Mouse (Mus musculus): ENCODE measurements at regions not wholly inside any gene's neighbourhood (a gene's known extent, or its start where the extent isn't known, plus 50 kb on each side); places are given as distances from the start of the nearest gene placed in this dataset.

DNA sequence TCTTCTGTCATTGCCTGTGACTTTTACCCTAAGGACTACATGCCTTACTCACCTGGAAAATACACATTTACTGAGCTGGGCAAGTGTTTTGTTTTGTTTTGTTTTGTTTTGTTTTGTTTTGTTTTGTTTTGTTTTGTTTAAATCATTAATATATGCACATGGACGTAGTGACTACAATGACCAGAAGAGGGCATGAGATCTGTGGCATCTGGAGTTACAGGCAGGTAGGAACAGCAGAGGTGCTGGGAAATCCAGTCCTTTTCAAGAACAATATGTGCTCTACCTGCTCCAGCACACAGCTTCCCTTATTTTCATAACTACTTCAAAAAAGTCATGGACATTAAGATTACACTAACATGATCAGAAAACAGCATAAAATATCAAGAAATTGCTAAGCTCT, 324.4 kb upstream of the Thbs1 start:
- WGBS (ENCODE audit: insufficient replicate concordance): 54% methylated on average over 1 of the region's 1 CpGs
- no peak for ATAC-seq (ENCODE audit: low read depth)

DNA sequence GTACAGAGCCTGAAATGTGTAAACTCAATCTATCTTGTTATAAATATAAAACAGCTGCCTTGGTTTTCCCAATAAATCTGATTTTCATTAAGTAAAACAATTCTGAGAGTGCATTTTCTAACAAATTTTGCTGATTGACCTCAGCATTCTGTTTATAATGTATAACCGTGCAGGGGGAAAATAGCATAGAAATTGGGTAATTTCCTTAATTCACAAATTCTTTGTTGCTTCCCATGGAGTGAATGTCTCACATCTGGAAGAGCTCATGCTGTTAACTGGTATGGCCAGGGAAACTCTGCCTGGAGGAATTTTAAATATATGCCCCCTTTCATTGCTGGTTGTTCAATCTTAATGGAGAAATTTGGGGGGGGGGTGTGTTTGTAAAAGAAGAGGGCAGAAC, 317.4 kb upstream of the Thbs1 start:
- Histone ChIP-seq H3K27ac (no peak overlapping the region), H3K27me3 (no peaks in the 10 kb centered on the region), H3K4me2 (no peak overlapping the region), H3K9me3 (replicated peaks) (no peaks in the 10 kb centered on the region), H3K36me3 (no peaks in the 10 kb centered on the region), H3K9ac (no peak overlapping the region), H3K4me1 (replicated peaks) (no peaks in the 10 kb centered on the region), H3K4me3 (replicated peaks) (no peak overlapping the region)
- ATAC-seq (ENCODE audit: low read depth) (no peak), DNase-seq (no peak)
- WGBS (ENCODE audit: insufficient replicate concordance): 64% methylated on average over 1 of the region's 1 CpGs

More for the DNA sequence above, 324.4 kb upstream of the Thbs1 start:
- Histone ChIP-seq H3K4me1 (replicated peaks) (no peaks in the 10 kb centered on the region), H3K4me3 (replicated peaks) (no peak overlapping the region), H3K36me3 (no peaks in the 10 kb centered on the region), H3K9me3 (replicated peaks) (no peaks in the 10 kb centered on the region), H3K27ac (no peak overlapping the region), H3K27me3 (no peaks in the 10 kb centered on the region), H3K4me2 (no peak overlapping the region), H3K9ac (no peak overlapping the region)
- no peak for DNase-seq

GRCm38 (mm10) chr2:117801946-117802600, 309.6 kb upstream of the Thbs1 start:
- DNase-seq (no peak), ATAC-seq (ENCODE audit: low read depth) (no peak)
- no peaks in the 10 kb centered on the region for H3K4me1 ChIP-seq (replicated peaks)
- H3K27me3 ChIP-seq: no peaks in the 10 kb centered on the region
- H3K36me3 ChIP-seq: no peaks in the 10 kb centered on the region
- H3K4me3 ChIP-seq (replicated peaks): no peak overlapping the region
- no peaks in the 10 kb centered on the region for H3K9me3 ChIP-seq (replicated peaks)
- no peak overlapping the region for H3K27ac ChIP-seq
- H3K4me2 ChIP-seq: no peak overlapping the region
- no peak overlapping the region for H3K9ac ChIP-seq

DNA sequence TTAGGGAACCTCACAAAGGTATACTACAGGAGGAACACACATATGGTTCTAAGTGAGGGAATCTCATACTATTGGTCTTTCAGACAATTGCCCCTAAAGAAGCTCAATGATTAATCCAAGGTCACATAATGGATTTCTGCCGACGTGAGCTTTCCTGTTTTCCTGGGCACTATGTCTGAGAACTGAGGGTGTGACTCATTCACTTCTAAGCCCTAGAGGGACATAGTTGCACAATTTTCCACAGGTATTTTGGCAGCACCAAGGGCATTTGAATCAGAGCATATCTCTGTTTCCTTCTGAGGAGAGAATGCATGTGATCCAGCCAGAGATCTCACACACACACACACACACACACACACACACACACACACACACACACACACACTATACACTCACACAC, 309.0 kb upstream of the Thbs1 start:
- H3K9me3 ChIP-seq (replicated peaks): no peaks in the 10 kb centered on the region
- H3K4me2 ChIP-seq: no peak overlapping the region
- H3K27ac ChIP-seq: no peak overlapping the region
- no peaks in the 10 kb centered on the region for H3K27me3 ChIP-seq
- 63% methylated on average over 2 of the region's 2 CpGs for WGBS (ENCODE audit: insufficient replicate concordance)
- no peaks in the 10 kb centered on the region for H3K4me1 ChIP-seq (replicated peaks)
- ATAC-seq (ENCODE audit: low read depth): no peak
- no peak for DNase-seq
- no peaks in the 10 kb centered on the region for H3K36me3 ChIP-seq
- no peak overlapping the region for H3K4me3 ChIP-seq (replicated peaks)
- no peak overlapping the region for H3K9ac ChIP-seq

- no peaks in the 10 kb centered on the region for H3K9me3 ChIP-seq (replicated peaks)
- ATAC-seq (ENCODE audit: low read depth) (no peak), DNase-seq (no peak)
- no peak overlapping the region for H3K4me2 ChIP-seq
- H3K36me3 ChIP-seq: no peaks in the 10 kb centered on the region
- H3K27ac ChIP-seq: no peak overlapping the region
- no peaks in the 10 kb centered on the region for H3K27me3 ChIP-seq
- no peak overlapping the region for H3K9ac ChIP-seq
- no peaks in the 10 kb centered on the region for H3K4me1 ChIP-seq (replicated peaks)
- H3K4me3 ChIP-seq (replicated peaks): no peak overlapping the region
Observed at GRCm38 (mm10) chr2:117804686-117805085, 307.0 kb upstream of the Thbs1 start.

DNA sequence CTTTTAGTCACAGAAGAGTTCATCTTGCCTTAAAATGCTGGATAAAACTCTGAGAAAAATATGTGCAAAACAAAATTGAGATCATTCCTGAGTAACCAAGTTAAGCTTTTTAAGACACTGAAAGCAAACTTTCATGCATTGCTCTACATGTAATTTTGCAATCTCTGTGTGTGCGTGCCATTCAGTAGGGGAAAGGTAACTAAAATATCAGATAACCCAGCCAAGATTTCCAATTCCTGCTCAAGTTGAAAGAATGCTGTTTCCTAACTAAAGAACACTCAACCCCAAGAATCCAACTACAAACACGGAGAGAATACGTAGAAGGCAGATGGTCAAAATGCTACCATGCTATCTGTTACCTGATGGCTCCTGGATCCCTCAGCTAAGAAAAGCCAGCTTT, 304.6 kb upstream of the Thbs1 start:
- ATAC-seq (ENCODE audit: low read depth): no peak
- no peaks in the 10 kb centered on the region for H3K4me1 ChIP-seq (replicated peaks)
- H3K4me3 ChIP-seq (replicated peaks): no peak overlapping the region
- H3K9ac ChIP-seq: no peak overlapping the region
- WGBS (ENCODE audit: insufficient replicate concordance): 77% methylated on average over 3 of the region's 3 CpGs
- H3K4me2 ChIP-seq: no peak overlapping the region
- no peaks in the 10 kb centered on the region for H3K27me3 ChIP-seq
- no peaks in the 10 kb centered on the region for H3K9me3 ChIP-seq (replicated peaks)
- H3K27ac ChIP-seq: no peak overlapping the region
- no peaks in the 10 kb centered on the region for H3K36me3 ChIP-seq
- no peak for DNase-seq

- Histone ChIP-seq H3K27ac (no peak overlapping the region), H3K4me3 (replicated peaks) (no peak overlapping the region), H3K4me1 (replicated peaks) (no peaks in the 10 kb centered on the region), H3K4me2 (no peak overlapping the region), H3K9me3 (replicated peaks) (no peaks in the 10 kb centered on the region), H3K27me3 (no peaks in the 10 kb centered on the region), H3K36me3 (no peaks in the 10 kb centered on the region), H3K9ac (no peak overlapping the region)
- no peak for DNase-seq
- ATAC-seq (ENCODE audit: low read depth): no peak
- 47% methylated on average over 1 of the region's 1 CpGs for WGBS (ENCODE audit: insufficient replicate concordance)
Observed at GRCm38 (mm10) chr2:117811506-117811905, 300.2 kb upstream of the Thbs1 start.

DNA sequence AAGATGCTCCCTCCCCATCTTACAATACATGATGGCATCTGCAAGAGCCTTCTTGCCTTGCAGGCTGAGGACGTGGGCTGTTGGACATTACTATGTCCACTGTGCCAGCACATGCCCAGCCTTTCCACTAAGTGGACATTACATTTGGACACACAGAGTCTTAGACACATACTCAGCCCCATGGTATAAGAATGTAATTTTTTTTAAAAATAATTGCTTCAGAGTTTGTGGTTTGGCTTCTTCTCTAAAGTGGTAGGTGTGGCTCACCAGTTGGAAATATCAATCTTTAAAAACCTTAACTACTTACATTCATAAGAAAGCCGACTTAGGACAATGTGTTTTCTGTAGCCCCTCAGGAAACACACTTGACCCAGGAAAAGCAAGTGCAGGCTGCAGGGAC, 299.7 kb upstream of the Thbs1 start:
- ATAC-seq (ENCODE audit: low read depth): no peak
- Histone ChIP-seq H3K27me3 (no peaks in the 10 kb centered on the region), H3K9me3 (replicated peaks) (no peaks in the 10 kb centered on the region), H3K4me1 (replicated peaks) (no peaks in the 10 kb centered on the region), H3K36me3 (no peaks in the 10 kb centered on the region), H3K9ac (no peak overlapping the region), H3K4me3 (replicated peaks) (no peak overlapping the region), H3K4me2 (no peak overlapping the region), H3K27ac (no peak overlapping the region)
- 54% methylated on average over 2 of the region's 2 CpGs for WGBS (ENCODE audit: insufficient replicate concordance)
- DNase-seq: no peak

DNA sequence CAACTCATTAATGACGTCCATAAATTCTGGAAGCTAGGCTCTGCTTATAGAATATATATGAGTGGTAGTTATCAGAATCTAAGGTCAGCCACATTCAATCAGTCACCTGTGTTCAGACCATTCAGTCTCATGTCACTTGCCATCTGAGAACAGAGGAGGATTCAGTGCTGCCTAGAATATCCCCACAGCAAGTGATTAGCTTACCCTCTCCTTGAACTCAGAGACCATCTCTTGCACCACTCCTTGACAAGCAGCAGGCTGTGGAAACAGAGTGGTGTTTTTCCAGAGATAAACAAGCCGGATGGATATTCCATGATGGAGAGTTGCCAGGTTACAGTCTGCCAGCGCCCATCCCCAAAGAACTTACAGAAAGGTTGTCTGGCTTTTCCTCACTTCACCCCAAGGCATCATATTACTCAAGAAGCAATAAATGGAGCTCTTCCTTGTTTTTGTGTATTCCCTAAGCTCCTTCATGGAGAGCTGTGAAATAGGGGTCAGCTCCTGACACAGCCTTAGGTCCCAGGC, 291.9 kb upstream of the Thbs1 start:
- no peaks in the 10 kb centered on the region for H3K36me3 ChIP-seq
- no peak overlapping the region for H3K4me3 ChIP-seq (replicated peaks)
- ATAC-seq (ENCODE audit: low read depth) (no peak), DNase-seq (no peak)
- H3K9me3 ChIP-seq (replicated peaks): no peaks in the 10 kb centered on the region
- H3K4me2 ChIP-seq: no peak overlapping the region
- no peak overlapping the region for H3K9ac ChIP-seq
- no peaks in the 10 kb centered on the region for H3K4me1 ChIP-seq (replicated peaks)
- no peaks in the 10 kb centered on the region for H3K27me3 ChIP-seq
- WGBS (ENCODE audit: insufficient replicate concordance): 59% methylated on average over 3 of the region's 3 CpGs
- no peak overlapping the region for H3K27ac ChIP-seq

DNA sequence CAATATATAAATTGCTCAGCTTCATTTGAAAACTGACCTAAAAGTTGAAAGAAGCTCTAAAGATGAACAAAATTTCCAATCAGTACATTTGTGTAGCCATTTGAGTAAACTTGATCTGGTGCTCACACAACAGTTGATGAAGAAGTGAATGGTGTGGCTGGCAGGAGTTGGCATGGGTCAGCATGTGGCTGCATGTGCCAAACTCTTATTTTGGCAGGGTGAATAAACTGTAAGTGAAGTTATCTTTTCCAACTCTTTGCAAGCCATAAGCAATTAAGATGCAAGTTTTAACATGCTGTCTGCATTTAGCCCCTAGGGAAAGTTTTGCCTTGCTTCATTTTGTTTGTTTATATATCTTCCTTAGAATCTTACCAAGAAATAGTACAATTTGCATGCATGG, 291.0 kb upstream of the Thbs1 start:
- H3K9me3 ChIP-seq (replicated peaks): no peaks in the 10 kb centered on the region

DNA sequence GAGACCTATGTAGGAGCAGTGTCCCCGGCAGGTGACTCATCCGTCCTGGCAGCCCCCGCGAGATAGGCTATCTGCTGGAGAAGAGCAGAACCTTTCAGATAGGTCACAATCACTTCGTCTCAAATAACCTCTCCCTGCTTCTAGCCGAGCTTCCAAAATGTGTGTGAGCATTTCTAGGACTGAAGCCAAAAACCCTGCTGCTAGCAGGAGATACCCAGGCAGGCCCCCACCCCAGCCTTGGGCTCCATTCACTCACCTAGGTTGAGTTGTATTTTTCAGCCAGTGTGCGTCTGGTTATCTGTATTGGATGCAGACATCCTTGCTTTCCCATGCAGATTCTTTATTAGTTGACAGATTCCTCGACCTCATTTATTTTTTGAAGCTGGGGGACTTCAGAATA, 286.6 kb upstream of the Thbs1 start:
- WGBS (ENCODE audit: insufficient replicate concordance): 56% methylated on average over 8 of the region's 8 CpGs
- DNase-seq (no peak), ATAC-seq (ENCODE audit: low read depth) (no peak)
- Histone ChIP-seq H3K27me3 (no peaks in the 10 kb centered on the region), H3K4me1 (replicated peaks) (no peaks in the 10 kb centered on the region), H3K4me2 (no peak overlapping the region), H3K9me3 (replicated peaks) (no peaks in the 10 kb centered on the region), H3K4me3 (replicated peaks) (no peak overlapping the region), H3K36me3 (no peaks in the 10 kb centered on the region), H3K27ac (no peak overlapping the region), H3K9ac (no peak overlapping the region)

More for the DNA sequence above, 291.0 kb upstream of the Thbs1 start:
- H3K4me3 ChIP-seq (replicated peaks): no peak overlapping the region
- no peak overlapping the region for H3K4me2 ChIP-seq
- ATAC-seq (ENCODE audit: low read depth) (no peak), DNase-seq (no peak)
- no peaks in the 10 kb centered on the region for H3K36me3 ChIP-seq
- no peaks in the 10 kb centered on the region for H3K4me1 ChIP-seq (replicated peaks)
- H3K27ac ChIP-seq: no peak overlapping the region
- H3K9ac ChIP-seq: no peak overlapping the region
- H3K27me3 ChIP-seq: no peaks in the 10 kb centered on the region

DNA sequence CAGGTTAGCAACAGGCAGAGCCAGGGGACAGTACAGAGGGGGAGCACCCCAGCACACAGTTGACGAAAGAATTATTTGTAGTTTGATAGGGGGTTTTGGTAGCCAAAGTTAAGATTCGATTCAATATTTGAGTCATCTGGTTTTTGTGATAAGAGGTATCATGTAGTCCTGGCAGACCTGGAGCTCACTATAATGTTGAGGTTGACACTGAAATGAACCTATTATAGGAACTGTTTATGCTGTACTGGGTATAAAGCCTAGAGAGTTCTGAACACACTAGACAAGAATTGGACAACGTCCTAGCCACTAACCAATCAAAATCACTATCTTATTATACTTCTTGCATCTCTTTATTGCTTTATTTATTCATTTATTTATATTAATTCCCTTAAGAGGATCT, 284.4 kb upstream of the Thbs1 start:
- no peaks in the 10 kb centered on the region for H3K27me3 ChIP-seq
- H3K4me3 ChIP-seq (replicated peaks): no peak overlapping the region
- ATAC-seq (ENCODE audit: low read depth) (peak; percentile 43; the same call in 1 of the 2 replicates), DNase-seq (no peak)
- H3K4me2 ChIP-seq: no peak overlapping the region
- H3K9ac ChIP-seq: no peak overlapping the region
- H3K36me3 ChIP-seq: no peaks in the 10 kb centered on the region
- 46% methylated on average over 3 of the region's 3 CpGs for WGBS (ENCODE audit: insufficient replicate concordance)
- H3K27ac ChIP-seq: no peak overlapping the region
- H3K9me3 ChIP-seq (replicated peaks): no peaks in the 10 kb centered on the region
- no peaks in the 10 kb centered on the region for H3K4me1 ChIP-seq (replicated peaks)
